Mouse (Mus musculus) neutrophil, adult 5-6 weeks (primary cell): Measurements from ENCODE around the gene Tbx21. TPM values are rescaled to one million over a fixed set of nuclear protein-coding genes. Genes with fewer than 3 reads are reported as not detected.

ENCODE experiments used
- ATAC-seq: fragments of 151-379, 151-347 bp; 2 replicates; pipeline ENCODE4 v1.8.0; 2017; ENCODE audit warnings: mild to moderate bottlenecking, moderate TSS enrichment; ENCODE audit not compliant: insufficient number of reproducible peaks, poor library complexity, low FRiP score, severe bottlenecking; ENCODE audit errors: extremely low read depth
- total RNA-seq: library from RNA; stranded (forward); fragments of 200-1000 nt; gene quantifications from 2 replicates; pipeline ENCODE4 v1.2.3, GENCODE M21; 2017

The Tbx21 gene
- total RNA-seq, 1 experiment from 2014 or later: 1.3 TPM

DNA sequence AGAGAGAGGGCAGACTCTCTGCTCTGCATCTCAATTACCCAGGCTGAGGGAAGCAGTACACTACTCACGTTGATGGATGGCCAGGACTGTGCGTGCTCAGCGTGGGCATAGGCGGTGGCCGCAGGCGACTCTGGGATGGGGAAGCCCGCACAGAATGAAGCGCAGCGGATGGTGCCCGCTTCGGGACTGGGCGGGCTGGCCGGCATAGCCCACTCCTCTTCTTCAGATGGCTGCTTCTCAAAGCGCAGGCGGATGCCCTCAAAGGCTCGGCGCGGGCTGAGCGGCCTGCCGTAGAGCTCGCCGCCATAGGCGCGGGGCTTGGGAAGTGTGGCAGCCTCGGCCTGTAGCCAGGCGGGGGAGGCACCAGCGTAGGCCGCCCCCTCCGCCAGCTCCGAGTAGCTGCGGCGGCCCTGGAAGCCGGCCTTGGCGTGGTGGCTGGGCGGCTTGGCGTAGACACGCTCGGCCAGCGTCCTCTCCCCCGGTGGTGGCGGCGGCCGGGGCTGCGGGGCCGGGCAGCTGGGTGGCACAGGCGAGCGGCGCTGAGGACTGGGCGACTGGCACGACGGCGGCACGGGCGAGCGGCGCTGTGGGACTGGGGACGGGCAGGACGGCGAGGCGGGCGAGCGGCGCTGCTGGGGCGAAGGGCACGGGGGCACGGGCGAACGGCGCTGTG lies 23.6 kb upstream of the Tbx21 start:
- ATAC-seq: no peak

DNA sequence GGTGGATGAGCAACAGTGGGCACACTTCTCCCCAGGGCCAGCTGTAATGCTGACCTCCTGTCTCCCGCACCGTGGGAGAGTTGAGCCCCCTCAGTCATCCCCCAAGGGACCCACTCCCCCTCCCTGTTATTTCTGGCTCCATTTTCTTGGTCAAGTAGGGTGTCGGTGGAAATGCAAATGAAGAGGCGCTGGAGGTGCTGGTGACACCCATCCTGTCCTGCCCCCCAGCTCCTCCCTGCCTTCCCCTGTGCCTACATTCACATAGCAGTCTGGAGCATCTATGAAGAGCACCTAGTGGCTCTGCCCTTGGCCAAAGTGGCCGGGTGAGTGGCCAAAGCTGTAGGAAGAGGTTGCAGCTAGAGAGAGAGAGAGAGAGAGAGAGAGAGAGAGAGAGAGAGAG lies 18.1 kb upstream of the Tbx21 start:
- ATAC-seq: peak; percentile 67

DNA sequence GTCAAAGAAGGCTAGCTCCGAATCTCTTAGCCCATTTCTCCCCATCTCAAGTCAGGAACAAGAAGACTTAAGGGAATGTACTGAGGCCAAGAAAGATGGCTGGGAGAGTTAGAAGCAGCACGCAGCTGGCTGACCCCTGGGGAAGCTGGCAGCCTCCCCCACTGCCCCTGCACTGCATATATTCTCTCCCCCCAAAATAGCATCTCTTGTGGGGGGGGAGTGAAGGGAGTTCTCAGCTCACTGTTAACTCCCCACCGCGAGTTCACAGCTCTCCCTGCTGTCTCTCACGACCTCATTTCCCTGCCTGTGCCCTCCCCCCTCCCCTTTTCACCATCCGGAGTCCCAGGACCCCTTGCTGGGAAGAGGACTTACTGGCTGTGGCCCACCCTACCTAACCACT lies 17.1 kb upstream of the Tbx21 start:
- ATAC-seq: no peak

DNA sequence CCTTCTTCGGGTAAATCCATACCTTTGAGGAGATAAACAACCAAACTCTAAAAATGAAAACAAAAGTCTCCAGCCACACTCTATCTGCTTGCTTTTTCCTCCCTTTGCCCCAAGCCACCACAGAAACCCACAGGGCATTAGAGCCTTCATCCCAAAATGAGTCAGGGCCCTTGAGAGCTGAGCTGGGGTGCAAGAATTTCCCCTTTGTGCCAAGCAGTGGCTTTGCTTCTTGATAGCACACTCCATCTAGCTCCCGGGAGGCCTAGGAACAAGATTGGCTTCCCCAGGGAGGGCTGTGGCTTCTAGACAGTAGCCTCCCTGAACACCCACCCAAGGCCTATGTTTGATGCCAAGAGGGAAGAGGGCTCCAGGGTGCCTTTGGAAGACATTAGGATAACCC lies 16.6 kb upstream of the Tbx21 start:
- no peak for ATAC-seq

DNA sequence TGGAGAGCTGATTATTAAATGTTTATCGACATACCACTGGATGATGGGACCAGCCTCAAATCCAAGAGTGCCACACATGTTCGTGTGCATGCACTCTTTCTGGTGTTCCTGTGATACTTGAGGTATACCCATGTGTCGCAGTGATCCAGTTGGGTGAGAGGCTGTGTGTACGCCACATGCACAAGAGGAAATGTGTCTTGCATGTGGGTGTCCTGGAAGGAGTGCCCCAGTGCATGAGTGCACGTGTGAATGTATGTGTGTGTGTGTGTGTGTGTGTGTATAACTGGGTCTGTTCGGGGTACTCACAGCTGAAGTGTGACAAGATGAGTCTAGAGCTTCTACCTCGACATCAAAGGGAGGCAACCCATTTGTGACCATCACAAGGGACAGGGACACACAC lies 15.2 kb upstream of the Tbx21 start:
- ATAC-seq: no peak

DNA sequence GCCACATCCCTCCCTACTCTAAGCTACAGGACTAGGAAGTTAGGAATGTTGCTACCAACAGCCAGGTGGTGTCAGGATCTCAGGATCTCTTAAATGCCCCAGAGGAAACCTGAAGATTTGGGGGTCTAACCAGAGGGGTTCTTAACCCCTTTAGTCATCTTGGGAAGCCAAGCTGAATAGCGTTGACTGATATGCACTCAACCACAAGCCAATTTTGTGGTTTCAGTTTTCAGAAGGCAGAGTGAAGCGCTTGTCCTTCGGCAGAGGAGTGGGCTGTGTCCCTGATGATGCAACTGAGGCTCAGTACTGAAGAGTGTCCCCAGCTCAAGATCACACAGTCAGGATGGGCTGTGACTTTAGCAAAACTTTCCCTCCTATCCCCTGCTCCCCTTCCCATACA lies 13.8 kb upstream of the Tbx21 start:
- ATAC-seq: no peak

DNA sequence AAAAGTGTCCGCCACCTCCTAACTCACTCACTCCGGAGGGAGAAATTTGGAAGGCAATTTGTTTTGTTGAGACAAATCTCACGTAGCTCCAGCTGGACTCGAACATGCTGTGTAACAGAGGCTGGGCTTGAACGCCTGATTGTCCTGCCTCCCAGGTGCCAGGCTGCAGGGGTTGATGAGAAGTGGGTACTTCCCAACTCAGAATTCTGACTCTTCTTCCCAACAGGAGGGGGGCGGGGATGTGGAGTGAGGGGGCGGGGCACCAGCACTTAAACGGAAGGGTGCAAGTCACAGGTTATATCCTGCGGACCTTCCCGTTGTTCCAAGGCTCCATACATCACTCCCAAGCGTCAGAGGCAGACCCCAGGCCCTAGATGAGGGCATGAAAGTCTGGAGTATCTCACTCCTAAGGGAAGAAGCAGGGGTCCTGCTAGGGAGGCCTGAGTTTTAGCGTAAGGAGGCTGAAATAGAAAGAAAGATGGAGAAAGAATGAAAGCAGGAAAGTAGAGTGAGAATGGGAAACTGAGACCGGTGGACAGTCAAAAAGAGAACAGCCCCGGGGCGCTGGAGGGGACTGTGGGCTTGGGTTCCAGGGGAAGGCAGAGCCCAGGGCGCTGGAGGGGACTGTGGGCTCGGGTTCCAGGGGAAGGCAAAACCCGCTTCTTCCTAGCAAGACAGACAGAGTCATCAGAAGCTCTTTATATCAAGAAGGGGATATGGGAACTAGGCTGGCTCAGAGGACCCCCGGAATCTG lies 12.5 kb upstream of the Tbx21 start:
- no peak for ATAC-seq

DNA sequence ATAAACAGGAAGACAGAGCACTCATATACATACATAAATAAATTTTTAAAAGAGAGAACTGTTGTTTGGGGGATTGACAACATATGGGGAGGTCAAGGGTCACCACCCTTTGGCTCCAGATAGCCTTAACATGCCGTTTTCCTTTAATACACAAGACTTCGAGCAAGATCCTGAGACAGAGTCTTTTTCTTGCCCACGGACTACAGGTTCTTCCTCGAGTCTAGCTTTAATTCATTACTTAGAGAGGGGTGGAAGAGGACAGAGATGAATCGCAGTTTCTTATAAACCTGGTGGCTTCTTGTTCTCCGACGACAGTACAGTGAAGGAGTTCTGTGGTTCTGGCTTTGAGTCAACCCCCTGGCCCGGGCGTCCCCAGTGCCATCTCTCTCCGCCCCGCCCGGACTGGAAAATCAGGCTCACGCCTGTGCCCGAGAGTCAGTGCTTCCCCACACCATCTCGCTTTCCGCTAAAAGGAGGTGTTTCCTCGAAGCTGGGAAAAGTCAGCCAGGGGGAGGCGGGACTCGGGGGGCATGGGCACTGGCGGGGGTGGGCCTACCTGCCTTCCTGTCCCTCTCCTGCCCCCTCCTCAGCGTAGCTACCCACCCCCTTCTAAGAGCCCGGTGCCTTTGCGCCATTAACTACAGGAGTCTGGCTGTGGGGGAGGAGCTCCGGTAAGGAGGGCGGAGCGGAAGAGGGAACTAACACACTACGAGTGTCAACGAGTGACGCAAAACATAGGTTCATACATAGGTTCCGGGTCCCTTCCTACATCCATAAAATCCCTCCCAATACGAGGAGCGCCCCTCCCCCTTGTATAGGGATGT lies 11.7 kb upstream of the Tbx21 start:
- ATAC-seq: peak; percentile 83

DNA sequence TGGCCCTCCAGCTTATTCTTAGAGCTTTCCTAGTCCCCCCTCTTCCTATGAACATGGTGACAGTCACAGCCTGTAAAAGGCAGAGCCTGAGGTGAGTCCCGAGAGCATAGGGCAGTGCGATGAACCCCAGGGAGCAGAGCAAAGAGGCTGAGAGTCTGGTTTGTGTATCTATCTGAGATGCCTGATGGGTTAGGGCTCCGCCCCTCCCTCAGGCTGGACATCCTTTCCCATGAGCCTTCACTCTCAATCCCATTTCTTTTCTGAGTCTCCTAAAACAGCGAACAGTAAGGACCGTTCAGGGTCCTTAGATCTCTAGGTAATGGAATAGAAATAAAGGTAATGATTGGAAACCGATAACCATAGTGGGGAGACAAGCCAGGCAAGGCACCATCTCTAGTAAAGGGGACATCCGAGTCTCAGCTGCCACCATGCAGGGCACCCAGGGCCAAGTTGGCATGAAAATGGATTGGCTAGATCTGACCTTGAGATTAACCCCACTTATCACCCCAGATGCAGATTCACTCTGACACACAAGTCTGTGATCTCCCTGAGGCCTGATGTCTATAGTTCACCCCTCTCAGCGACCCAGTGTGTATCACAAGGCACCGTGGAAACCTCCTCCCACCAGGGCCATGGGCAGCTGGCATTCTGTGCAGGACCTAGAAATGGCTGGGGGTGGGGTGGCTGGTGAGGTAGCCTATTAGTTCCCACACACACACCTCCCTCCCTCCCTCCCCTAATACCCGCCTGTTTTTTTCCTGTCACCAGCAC lies 9.3 kb upstream of the Tbx21 start:
- ATAC-seq: no peak

DNA sequence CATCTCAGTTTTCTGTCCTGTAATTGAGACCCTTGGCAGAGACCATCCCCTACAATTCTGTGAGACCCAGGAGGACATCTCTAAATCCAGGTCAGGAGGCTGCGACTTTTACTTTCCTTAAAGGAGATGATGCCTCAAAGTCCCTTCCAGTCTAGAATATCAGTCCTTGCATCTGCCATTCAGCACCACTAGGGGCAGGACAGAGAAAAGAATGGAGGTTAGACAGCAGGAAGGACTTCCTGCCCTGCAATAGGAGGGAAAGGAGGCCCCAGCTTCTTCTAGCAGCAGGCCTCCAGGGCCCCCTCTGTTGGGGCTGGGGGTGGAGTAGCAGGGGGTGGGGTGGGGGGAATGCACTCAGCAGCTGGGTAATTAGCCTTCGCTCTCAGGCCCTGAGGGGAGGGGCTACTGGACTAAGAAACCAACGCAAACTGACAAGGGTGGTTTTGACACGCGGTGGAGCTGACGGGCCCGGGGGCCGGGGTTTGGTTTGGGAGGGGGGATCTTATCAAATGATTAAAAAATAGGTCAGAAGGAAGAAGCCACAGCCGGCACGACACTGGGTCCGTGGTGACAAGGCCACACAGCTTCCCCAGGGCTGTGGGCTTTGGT lies 8.3 kb upstream of the Tbx21 start:
- peak; percentile 35; the same call in 1 of the 2 replicates for ATAC-seq

DNA sequence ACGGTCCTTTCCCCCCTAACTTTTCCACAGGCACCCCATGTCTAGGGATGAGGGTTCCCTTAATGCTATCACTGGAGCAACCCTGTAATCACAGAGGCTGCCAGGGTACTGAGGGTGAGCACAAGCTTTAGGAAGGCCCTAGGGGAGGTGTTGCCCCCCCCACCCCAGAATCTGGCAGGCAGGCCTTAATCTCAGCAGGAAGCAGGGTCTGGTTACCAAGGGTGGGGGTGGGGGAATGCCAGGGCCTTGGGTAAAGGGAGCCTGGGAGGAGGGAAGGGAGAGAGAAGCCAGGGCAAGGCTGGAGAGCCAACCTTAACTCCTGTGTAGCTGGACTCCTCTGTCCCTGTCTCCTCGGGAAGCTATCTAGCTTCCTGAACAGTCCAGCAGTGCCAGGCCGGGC lies 5.5 kb upstream of the Tbx21 start:
- no peak for ATAC-seq

DNA sequence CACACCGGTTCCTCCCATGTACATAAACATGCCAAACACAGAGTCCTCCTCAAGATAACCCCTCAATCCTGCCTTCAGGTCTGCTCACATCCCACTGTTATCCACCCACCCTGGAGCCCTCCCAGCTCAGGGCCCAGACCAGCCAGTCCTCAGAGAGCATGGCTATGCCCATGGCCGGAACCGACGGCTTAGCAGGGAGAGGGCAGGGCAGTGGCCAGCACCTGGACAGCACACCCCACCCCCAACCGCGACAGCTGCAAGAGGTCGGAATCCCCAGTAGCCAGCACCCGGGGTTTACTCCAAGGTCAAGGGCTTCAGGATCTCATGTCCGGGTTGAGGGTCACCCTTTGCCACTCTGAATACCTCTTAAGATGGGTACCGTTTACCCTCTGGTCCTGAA lies 5.1 kb upstream of the Tbx21 start:
- no peak for ATAC-seq

DNA sequence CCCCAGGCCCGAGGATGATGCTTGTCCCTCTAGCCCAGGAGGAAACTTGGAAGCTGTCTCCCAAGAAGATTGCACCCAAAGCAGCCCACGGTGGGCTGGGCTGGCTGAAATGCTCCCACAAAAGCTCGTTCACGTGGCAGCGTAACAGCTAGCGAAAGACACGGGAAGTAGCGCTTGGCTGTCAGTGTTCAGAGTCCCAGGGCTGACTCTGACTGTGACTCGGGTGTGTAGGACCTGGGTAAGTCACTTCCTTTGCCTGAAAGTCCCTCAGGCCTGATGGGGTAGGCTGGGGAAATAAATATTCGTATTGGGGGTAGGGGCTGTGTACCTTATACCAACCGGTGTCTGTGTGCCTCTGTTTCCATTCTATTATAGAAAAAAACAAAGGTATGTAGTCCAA lies 666 bp upstream of the Tbx21 start:
- ATAC-seq: peak; percentile 41; the same call in 1 of the 2 replicates

DNA sequence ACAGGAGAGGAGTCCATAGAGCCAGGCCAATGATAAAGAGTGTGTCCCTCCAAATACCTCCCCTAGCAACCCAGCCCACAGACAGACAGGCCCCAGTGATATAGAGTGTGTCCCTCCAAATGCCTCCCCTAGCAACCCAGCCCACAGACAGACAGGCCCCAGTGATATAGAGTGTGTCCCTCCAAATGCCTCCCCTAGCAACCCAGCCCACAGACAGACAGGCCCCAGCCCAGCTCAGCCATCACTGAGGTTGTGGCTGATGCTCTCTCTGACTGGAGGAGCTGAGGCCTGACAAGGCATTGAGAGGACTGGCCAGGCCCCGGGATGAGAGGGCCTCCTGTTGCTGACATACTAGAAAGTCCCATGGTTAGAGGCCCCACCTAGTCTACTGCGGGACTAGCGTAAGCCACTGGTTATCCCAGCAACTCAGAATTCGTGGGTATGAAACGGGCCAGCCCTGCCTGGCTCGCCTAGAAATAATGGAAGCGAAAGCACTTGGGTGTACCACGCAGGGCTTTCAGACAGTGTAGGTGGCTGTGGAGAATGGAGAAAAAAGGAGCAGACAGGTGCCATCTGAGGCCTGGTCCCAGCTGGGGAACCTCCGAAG lies 2.5 kb downstream of the Tbx21 start:
- ATAC-seq: no peak

DNA sequence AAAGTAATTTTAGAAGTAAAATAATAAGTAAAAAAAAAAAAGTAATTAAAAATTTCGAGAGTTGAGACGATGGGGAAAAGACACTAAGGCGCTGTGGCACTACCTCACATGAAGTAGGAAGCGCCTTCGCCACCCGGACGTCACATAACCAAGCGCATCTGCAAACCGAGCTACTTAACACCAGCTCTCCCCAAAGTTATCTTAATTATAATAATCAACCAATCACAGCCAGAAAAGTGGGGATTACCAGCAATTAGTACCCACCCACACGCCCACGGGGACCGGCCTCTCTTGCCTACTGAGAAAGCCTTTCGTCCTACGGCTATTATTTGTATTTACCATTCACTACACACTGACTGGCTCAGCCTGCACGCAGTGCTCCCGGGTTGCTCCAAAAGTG lies 6.2 kb downstream of the Tbx21 start:
- no peak for ATAC-seq

DNA sequence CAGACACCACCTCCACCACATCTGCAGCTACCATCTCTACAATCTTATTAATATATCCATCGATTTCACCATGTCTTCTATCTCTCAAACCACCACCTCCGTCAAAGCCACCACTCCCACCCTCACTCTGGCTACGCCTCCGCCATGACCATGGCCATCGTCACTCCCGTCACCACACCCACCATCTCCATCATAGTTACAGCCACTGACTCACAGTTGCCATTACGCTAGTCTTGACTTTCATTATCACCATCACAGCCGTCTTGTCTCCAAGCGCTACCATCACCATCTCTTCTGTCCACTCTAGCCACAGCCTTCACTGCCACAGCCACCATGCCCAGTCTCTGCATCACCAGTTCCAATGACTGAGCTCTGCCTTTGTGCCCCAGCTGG lies 11.0 kb downstream of the Tbx21 start:
- ATAC-seq: no peak

DNA sequence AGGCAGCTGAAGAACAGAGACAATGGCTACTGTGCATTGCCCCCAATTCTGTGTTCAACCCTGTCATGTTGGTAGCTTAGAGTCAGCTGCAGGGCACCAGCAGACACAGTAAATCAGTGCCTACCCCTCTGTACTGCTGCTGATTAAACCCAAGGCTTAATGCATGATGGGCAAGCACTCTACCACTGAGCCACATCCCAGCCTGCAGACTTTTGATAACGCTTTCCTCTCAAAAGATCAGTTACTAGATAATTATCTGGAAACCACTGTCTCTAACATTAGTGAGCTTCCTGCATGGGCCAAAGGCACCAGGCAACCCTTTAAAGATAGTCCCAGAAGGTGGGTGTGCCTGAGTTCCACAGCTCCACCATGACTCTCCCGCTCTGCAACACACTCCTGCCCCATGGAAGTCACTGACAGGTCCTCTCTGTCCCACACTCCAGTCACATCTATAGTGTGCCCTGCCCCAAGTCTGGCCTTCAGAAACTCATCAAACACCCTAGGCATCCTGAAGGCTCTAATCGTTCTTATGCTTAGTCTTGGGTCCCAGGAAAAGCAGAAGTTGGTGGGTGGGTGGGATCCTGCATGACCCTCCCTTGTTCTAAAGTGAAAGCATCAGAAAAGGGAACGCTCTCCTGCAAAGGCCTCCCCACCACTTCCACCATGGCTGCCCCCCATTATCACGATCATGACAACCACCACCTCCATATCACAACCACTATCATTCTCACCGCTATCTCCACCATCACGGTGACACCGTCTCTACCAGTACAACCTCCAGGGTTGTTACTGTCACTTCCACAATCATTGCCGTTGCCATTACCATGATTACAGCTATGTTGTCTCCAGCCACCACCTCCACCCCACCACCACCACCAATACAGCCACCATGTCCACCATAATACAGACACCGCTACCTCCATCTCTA lies 11.7 kb downstream of the Tbx21 start:
- ATAC-seq: no peak
